Mouse (Mus musculus): ENCODE results near the gene D330045A20Rik. TPM values are rescaled to one million over a fixed set of nuclear protein-coding genes. Genes with fewer than 3 reads are reported as not detected.
A peak's percentile ranks its signal among the peaks of the same experiment; 100 is the strongest.

D330045A20Rik gene
- polyA plus RNA-seq, 1 experiment from 2014 or later = 1.6 TPM

- no peak overlapping the region for H3K4me2 ChIP-seq (ENCODE audit: low read depth, low read length)
- H3K4me3 ChIP-seq (ENCODE audit: low read length) = no peak overlapping the region
- 57% methylated on average over 5 of the region's 5 CpGs for WGBS
- no peaks in the 10 kb centered on the region for H3K9me3 ChIP-seq (ENCODE audit: control insufficient read depth, low read length)
- H3K4me1 ChIP-seq (replicated peaks; ENCODE audit: control insufficient read depth, insufficient read depth, low read length) = no peaks in the 10 kb centered on the region
- H3K27ac ChIP-seq (ENCODE audit: low read length) = no peak overlapping the region
- H3K9ac ChIP-seq (ENCODE audit: low read length) = no peak overlapping the region
- peak; percentile 43; the same call in 1 of the 2 replicates for ATAC-seq (ENCODE audit: low read depth)
- no peaks in the 10 kb centered on the region for H3K27me3 ChIP-seq (ENCODE audit: control insufficient read depth, insufficient read depth, low read depth, low read length)
- H3K36me3 ChIP-seq (ENCODE audit: control insufficient read depth, insufficient read depth, low read length) = no peaks in the 10 kb centered on the region
Observed at GRCm38 (mm10) chrX:139524303-139525091, 44.3 kb downstream of the D330045A20Rik start.

- no peak overlapping the region for H3K9ac ChIP-seq (ENCODE audit: low read length)
- no peaks in the 10 kb centered on the region for H3K4me1 ChIP-seq (replicated peaks; ENCODE audit: control insufficient read depth, insufficient read depth, low read length)
- H3K9me3 ChIP-seq (ENCODE audit: control insufficient read depth, low read length) = no peaks in the 10 kb centered on the region
- no peaks in the 10 kb centered on the region for H3K36me3 ChIP-seq (ENCODE audit: control insufficient read depth, insufficient read depth, low read length)
- H3K27me3 ChIP-seq (ENCODE audit: control insufficient read depth, insufficient read depth, low read depth, low read length) = no peaks in the 10 kb centered on the region
- no peak overlapping the region for H3K27ac ChIP-seq (ENCODE audit: low read length)
- 71% methylated on average over 2 of the region's 2 CpGs for WGBS
- ATAC-seq (ENCODE audit: low read depth) = no peak
- H3K4me3 ChIP-seq (ENCODE audit: low read length) = no peak overlapping the region
- no peak overlapping the region for H3K4me2 ChIP-seq (ENCODE audit: low read depth, low read length)
Observed at GRCm38 (mm10) chrX:139525724-139526123, 45.6 kb downstream of the D330045A20Rik start.

- H3K36me3 ChIP-seq (ENCODE audit: control insufficient read depth, insufficient read depth, low read length) = no peaks in the 10 kb centered on the region
- H3K27ac ChIP-seq (ENCODE audit: low read length) = no peak overlapping the region
- no peak overlapping the region for H3K9ac ChIP-seq (ENCODE audit: low read length)
- H3K4me3 ChIP-seq (ENCODE audit: low read length) = no peak overlapping the region
- H3K4me1 ChIP-seq (replicated peaks; ENCODE audit: control insufficient read depth, insufficient read depth, low read length) = no peaks in the 10 kb centered on the region
- no peaks in the 10 kb centered on the region for H3K27me3 ChIP-seq (ENCODE audit: control insufficient read depth, insufficient read depth, low read depth, low read length)
- no peak overlapping the region for H3K4me2 ChIP-seq (ENCODE audit: low read depth, low read length)
- no peaks in the 10 kb centered on the region for H3K9me3 ChIP-seq (ENCODE audit: control insufficient read depth, low read length)
- WGBS = 76% methylated on average over 4 of the region's 4 CpGs
- ATAC-seq (ENCODE audit: low read depth) = no peak
Observed at GRCm38 (mm10) chrX:139526984-139527383, 46.8 kb downstream of the D330045A20Rik start.

- Histone ChIP-seq H3K4me3 (ENCODE audit: low read length) (no peak overlapping the region), H3K4me2 (ENCODE audit: low read depth, low read length) (no peak overlapping the region), H3K4me1 (replicated peaks; ENCODE audit: control insufficient read depth, insufficient read depth, low read length) (no peaks in the 10 kb centered on the region), H3K27ac (ENCODE audit: low read length) (no peak overlapping the region), H3K27me3 (ENCODE audit: control insufficient read depth, insufficient read depth, low read depth, low read length) (no peaks in the 10 kb centered on the region), H3K9ac (ENCODE audit: low read length) (no peak overlapping the region), H3K36me3 (ENCODE audit: control insufficient read depth, insufficient read depth, low read length) (no peaks in the 10 kb centered on the region), H3K9me3 (ENCODE audit: control insufficient read depth, low read length) (no peaks in the 10 kb centered on the region)
- no peak for ATAC-seq (ENCODE audit: low read depth)
Observed at GRCm38 (mm10) chrX:139529678-139530077, 49.5 kb downstream of the D330045A20Rik start.

GRCm38 (mm10) chrX:139532293-139532692 lies 52.1 kb downstream of the D330045A20Rik start:
- H3K9ac ChIP-seq (ENCODE audit: low read length) = no peak overlapping the region
- H3K36me3 ChIP-seq (ENCODE audit: control insufficient read depth, insufficient read depth, low read length) = no peaks in the 10 kb centered on the region
- no peaks in the 10 kb centered on the region for H3K27me3 ChIP-seq (ENCODE audit: control insufficient read depth, insufficient read depth, low read depth, low read length)
- no peaks in the 10 kb centered on the region for H3K9me3 ChIP-seq (ENCODE audit: control insufficient read depth, low read length)
- WGBS = 66% methylated on average over 4 of the region's 4 CpGs
- H3K4me3 ChIP-seq (ENCODE audit: low read length) = no peak overlapping the region
- ATAC-seq (ENCODE audit: low read depth) = no peak
- no peaks in the 10 kb centered on the region for H3K4me1 ChIP-seq (replicated peaks; ENCODE audit: control insufficient read depth, insufficient read depth, low read length)
- no peak overlapping the region for H3K27ac ChIP-seq (ENCODE audit: low read length)
- no peak overlapping the region for H3K4me2 ChIP-seq (ENCODE audit: low read depth, low read length)

GRCm38 (mm10) chrX:139537641-139538397 lies 57.7 kb downstream of the D330045A20Rik start:
- H3K4me2 ChIP-seq (ENCODE audit: low read depth, low read length) = no peak overlapping the region
- H3K36me3 ChIP-seq (ENCODE audit: control insufficient read depth, insufficient read depth, low read length) = no peaks in the 10 kb centered on the region
- H3K9ac ChIP-seq (ENCODE audit: low read length) = no peak overlapping the region
- ATAC-seq (ENCODE audit: low read depth) = no peak
- no peak overlapping the region for H3K4me3 ChIP-seq (ENCODE audit: low read length)
- H3K27me3 ChIP-seq (ENCODE audit: control insufficient read depth, insufficient read depth, low read depth, low read length) = no peaks in the 10 kb centered on the region
- no peaks in the 10 kb centered on the region for H3K9me3 ChIP-seq (ENCODE audit: control insufficient read depth, low read length)
- no peak overlapping the region for H3K27ac ChIP-seq (ENCODE audit: low read length)
- WGBS = 62% methylated on average over 5 of the region's 5 CpGs
- no peaks in the 10 kb centered on the region for H3K4me1 ChIP-seq (replicated peaks; ENCODE audit: control insufficient read depth, insufficient read depth, low read length)

- H3K4me3 ChIP-seq (ENCODE audit: low read length) = no peak overlapping the region
- no peak overlapping the region for H3K9ac ChIP-seq (ENCODE audit: low read length)
- 55% methylated on average over 7 of the region's 7 CpGs for WGBS
Observed at GRCm38 (mm10) chrX:139543726-139544125, 63.6 kb downstream of the D330045A20Rik start.

GRCm38 (mm10) chrX:139550456-139550855 lies 70.3 kb downstream of the D330045A20Rik start:
- no peaks in the 10 kb centered on the region for H3K4me1 ChIP-seq (replicated peaks; ENCODE audit: control insufficient read depth, insufficient read depth, low read length)
- no peak overlapping the region for H3K4me2 ChIP-seq (ENCODE audit: low read depth, low read length)
- H3K4me3 ChIP-seq (ENCODE audit: low read length) = no peak overlapping the region
- 77% methylated on average over 5 of the region's 5 CpGs for WGBS
- H3K9ac ChIP-seq (ENCODE audit: low read length) = no peak overlapping the region
- no peak overlapping the region for H3K27ac ChIP-seq (ENCODE audit: low read length)
- ATAC-seq (ENCODE audit: low read depth) = no peak
- H3K36me3 ChIP-seq (ENCODE audit: control insufficient read depth, insufficient read depth, low read length) = no peaks in the 10 kb centered on the region
- H3K27me3 ChIP-seq (ENCODE audit: control insufficient read depth, insufficient read depth, low read depth, low read length) = no peaks in the 10 kb centered on the region
- no peaks in the 10 kb centered on the region for H3K9me3 ChIP-seq (ENCODE audit: control insufficient read depth, low read length)

More at GRCm38 (mm10) chrX:139543726-139544125, 63.6 kb downstream of the D330045A20Rik start:
- H3K4me1 ChIP-seq (replicated peaks; ENCODE audit: control insufficient read depth, insufficient read depth, low read length) = no peaks in the 10 kb centered on the region
- ATAC-seq (ENCODE audit: low read depth) = no peak
- no peaks in the 10 kb centered on the region for H3K27me3 ChIP-seq (ENCODE audit: control insufficient read depth, insufficient read depth, low read depth, low read length)
- no peak overlapping the region for H3K27ac ChIP-seq (ENCODE audit: low read length)
- H3K9me3 ChIP-seq (ENCODE audit: control insufficient read depth, low read length) = no peaks in the 10 kb centered on the region
- no peak overlapping the region for H3K4me2 ChIP-seq (ENCODE audit: low read depth, low read length)
- H3K36me3 ChIP-seq (ENCODE audit: control insufficient read depth, insufficient read depth, low read length) = no peaks in the 10 kb centered on the region

- Histone ChIP-seq H3K4me3 (ENCODE audit: low read length) (no peak overlapping the region), H3K9me3 (ENCODE audit: control insufficient read depth, low read length) (no peaks in the 10 kb centered on the region), H3K27ac (ENCODE audit: low read length) (no peak overlapping the region), H3K9ac (ENCODE audit: low read length) (no peak overlapping the region), H3K36me3 (ENCODE audit: control insufficient read depth, insufficient read depth, low read length) (no peaks in the 10 kb centered on the region), H3K27me3 (ENCODE audit: control insufficient read depth, insufficient read depth, low read depth, low read length) (no peaks in the 10 kb centered on the region), H3K4me2 (ENCODE audit: low read depth, low read length) (no peak overlapping the region), H3K4me1 (replicated peaks; ENCODE audit: control insufficient read depth, insufficient read depth, low read length) (no peaks in the 10 kb centered on the region)
- no peak for ATAC-seq (ENCODE audit: low read depth)
- WGBS = 67% methylated on average over 2 of the region's 2 CpGs
Observed at GRCm38 (mm10) chrX:139552090-139552489, 71.9 kb downstream of the D330045A20Rik start.

Measured in lung, embryonic 16.5 days (tissue).